Mouse (Mus musculus): ENCODE measurements at regions not wholly inside any gene's neighbourhood (a gene's known extent, or its start where the extent isn't known, plus 50 kb on each side); places are given as distances from the start of the nearest gene placed in this dataset.

GRCm38 (mm10) chr2:142964340-142964739, 63.0 kb upstream of the Kif16b start:
- Histone ChIP-seq H3K4me3 (replicated peaks) (no peak overlapping the region), H3K4me1 (replicated peaks) (no peaks in the 10 kb centered on the region), H3K4me2 (replicated peaks) (no peak overlapping the region), H3K9ac (no peak overlapping the region), H3K9me3 (no peaks in the 10 kb centered on the region), H3K27ac (no peak overlapping the region), H3K27me3 (replicated peaks) (no peaks in the 10 kb centered on the region), H3K36me3 (no peaks in the 10 kb centered on the region)
- 28% methylated on average over 2 of the region's 2 CpGs for WGBS
- ATAC-seq: no peak

- H3K4me1 ChIP-seq (replicated peaks): no peaks in the 10 kb centered on the region
- no peaks in the 10 kb centered on the region for H3K27me3 ChIP-seq (replicated peaks)
- H3K4me3 ChIP-seq (replicated peaks): no peak overlapping the region
- no peak overlapping the region for H3K27ac ChIP-seq
- H3K9ac ChIP-seq: no peak overlapping the region
- ATAC-seq: 0 out of 2 replicates have a peak, but pooled peaks have one; percentile 59
- 18% methylated on average over 4 of the region's 4 CpGs for WGBS
- H3K9me3 ChIP-seq: no peaks in the 10 kb centered on the region
- H3K36me3 ChIP-seq: no peaks in the 10 kb centered on the region
- no peak overlapping the region for H3K4me2 ChIP-seq (replicated peaks)
These were observed 65.9 kb upstream of the Kif16b start for GRCm38 (mm10) chr2:142967250-142967649.

GRCm38 (mm10) chr2:142980771-142981170, 79.4 kb upstream of the Kif16b start:
- no peaks in the 10 kb centered on the region for H3K4me1 ChIP-seq (replicated peaks)
- no peak overlapping the region for H3K27ac ChIP-seq
- no peaks in the 10 kb centered on the region for H3K36me3 ChIP-seq
- H3K9ac ChIP-seq: no peak overlapping the region
- ATAC-seq: no peak
- H3K4me3 ChIP-seq (replicated peaks): no peak overlapping the region
- no peak overlapping the region for H3K4me2 ChIP-seq (replicated peaks)
- no peaks in the 10 kb centered on the region for H3K27me3 ChIP-seq (replicated peaks)
- WGBS: 65% methylated on average over 4 of the region's 4 CpGs
- no peaks in the 10 kb centered on the region for H3K9me3 ChIP-seq

GRCm38 (mm10) chr2:142988691-142989090, 74.1 kb upstream of the Snrpb2 start:
- no peaks in the 10 kb centered on the region for H3K4me1 ChIP-seq (replicated peaks)
- H3K4me3 ChIP-seq (replicated peaks): no peak overlapping the region
- no peaks in the 10 kb centered on the region for H3K27me3 ChIP-seq (replicated peaks)
- ATAC-seq: no peak
- H3K9me3 ChIP-seq: no peaks in the 10 kb centered on the region
- H3K9ac ChIP-seq: no peak overlapping the region
- 47% methylated on average over 3 of the region's 3 CpGs for WGBS
- no peaks in the 10 kb centered on the region for H3K36me3 ChIP-seq
- no peak overlapping the region for H3K27ac ChIP-seq
- H3K4me2 ChIP-seq (replicated peaks): no peak overlapping the region

GRCm38 (mm10) chr2:142996088-142996487, 66.8 kb upstream of the Snrpb2 start:
- Histone ChIP-seq H3K9me3 (no peaks in the 10 kb centered on the region), H3K4me3 (replicated peaks) (no peak overlapping the region), H3K4me1 (replicated peaks) (no peaks in the 10 kb centered on the region), H3K27ac (no peak overlapping the region), H3K27me3 (replicated peaks) (no peaks in the 10 kb centered on the region), H3K4me2 (replicated peaks) (no peak overlapping the region), H3K9ac (no peak overlapping the region), H3K36me3 (no peaks in the 10 kb centered on the region)
- no peak for ATAC-seq

GRCm38 (mm10) chr2:143002874-143003273, 60.0 kb upstream of the Snrpb2 start:
- Histone ChIP-seq H3K4me2 (replicated peaks) (no peak overlapping the region), H3K27me3 (replicated peaks) (no peaks in the 10 kb centered on the region), H3K36me3 (no peaks in the 10 kb centered on the region), H3K9ac (no peak overlapping the region), H3K9me3 (no peaks in the 10 kb centered on the region), H3K27ac (no peak overlapping the region), H3K4me1 (replicated peaks) (no peaks in the 10 kb centered on the region), H3K4me3 (replicated peaks) (no peak overlapping the region)
- ATAC-seq: no peak
- 74% methylated on average over 6 of the region's 6 CpGs for WGBS

- Histone ChIP-seq H3K27me3 (replicated peaks) (no peaks in the 10 kb centered on the region), H3K9me3 (no peaks in the 10 kb centered on the region), H3K4me1 (replicated peaks) (no peaks in the 10 kb centered on the region), H3K27ac (no peak overlapping the region), H3K4me2 (replicated peaks) (no peak overlapping the region), H3K4me3 (replicated peaks) (no peak overlapping the region), H3K36me3 (no peaks in the 10 kb centered on the region), H3K9ac (no peak overlapping the region)
- no peak for ATAC-seq
- 71% methylated on average over 3 of the region's 3 CpGs for WGBS
These were observed 59.5 kb upstream of the Snrpb2 start for GRCm38 (mm10) chr2:143003341-143003740.

GRCm38 (mm10) chr2:143011380-143011779, 51.5 kb upstream of the Snrpb2 start:
- H3K4me1 ChIP-seq (replicated peaks): no peaks in the 10 kb centered on the region
- H3K27ac ChIP-seq: no peak overlapping the region
- 59% methylated on average over 8 of the region's 8 CpGs for WGBS
- ATAC-seq: no peak
- H3K9ac ChIP-seq: no peak overlapping the region
- H3K9me3 ChIP-seq: no peaks in the 10 kb centered on the region
- H3K27me3 ChIP-seq (replicated peaks): no peaks in the 10 kb centered on the region
- H3K36me3 ChIP-seq: no peaks in the 10 kb centered on the region
- no peak overlapping the region for H3K4me2 ChIP-seq (replicated peaks)
- H3K4me3 ChIP-seq (replicated peaks): no peak overlapping the region

Data from intestine, embryonic 15.5 days (tissue).